In the genomic region with DNA sequence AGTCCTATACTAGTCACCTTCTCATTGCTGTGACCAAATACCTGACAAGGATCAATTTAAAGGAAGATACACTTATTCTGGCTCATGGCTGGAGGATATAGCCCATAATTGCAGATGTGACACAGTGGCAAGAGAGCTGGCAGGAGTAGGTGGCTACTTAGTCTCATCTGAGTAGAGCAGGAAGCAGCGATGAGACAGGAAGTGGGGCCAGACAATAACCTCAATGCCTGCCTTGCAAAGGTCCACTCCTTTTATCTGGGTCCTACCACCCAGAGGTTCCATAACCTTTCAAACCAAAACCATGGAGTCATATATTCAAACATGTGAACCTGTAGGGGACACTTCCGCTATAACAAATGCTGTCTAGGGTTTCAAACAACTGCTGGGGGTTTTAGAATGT, we compare ENCODE assay signal across 21 mouse cellular contexts.
"Had no signal": no experiment of that assay in that cellular context is flagged by ENCODE, and none has a peak within 500 bp of the region (broad histone marks: within the 10 kb centered on the region; RNA-seq: fewer than 3 reads in every experiment).

No protein-coding gene starts in this region.

- H3K4me3 ChIP-seq: layer of hippocampus, adult 2 months; limb, embryonic 13.5 days; liver, embryonic 13.5 days; midbrain, embryonic 12.5 days; midbrain, embryonic 15.5 days; neural tube, embryonic 13.5 days; stomach, embryonic 15.5 days had no signal

- H3K27ac ChIP-seq: layer of hippocampus, adult 2 months; limb, embryonic 13.5 days; liver, embryonic 13.5 days; midbrain, embryonic 12.5 days; midbrain, embryonic 15.5 days; neural tube, embryonic 13.5 days; stomach, embryonic 15.5 days had no signal

- H3K4me1 ChIP-seq: midbrain, embryonic 15.5 days; neural tube, embryonic 13.5 days; stomach, embryonic 15.5 days had no signal

- H3K27me3 ChIP-seq: limb, embryonic 13.5 days; liver, embryonic 13.5 days; midbrain, embryonic 15.5 days; neural tube, embryonic 13.5 days; stomach, embryonic 15.5 days had no signal

- H3K9me3 ChIP-seq: limb, embryonic 13.5 days; liver, embryonic 13.5 days; midbrain, embryonic 12.5 days; midbrain, embryonic 15.5 days; neural tube, embryonic 13.5 days; stomach, embryonic 15.5 days had no signal

- DNase-seq: kidney, adult 18-20 months; kidney, adult 9 months; kidney, postnatal 25 days; layer of hippocampus, adult 9-11 months; left cerebral cortex, postnatal 4 days; liver; liver, embryonic 13.5 days; lung, adult 2 months; lung, postnatal 14 days; lung, postnatal 4 days; retina, postnatal 1 day; right cerebral cortex, postnatal 25 days; spleen, adult 18-20 months; thymus, postnatal 36 days had no signal

- ATAC-seq: intestine, embryonic 16.5 days; midbrain, embryonic 15.5 days had no signal

- H3K36me3 ChIP-seq: limb, embryonic 13.5 days; liver, embryonic 13.5 days; midbrain, embryonic 12.5 days; midbrain, embryonic 15.5 days; neural tube, embryonic 13.5 days; stomach, embryonic 15.5 days had no signal
